Mouse (Mus musculus): ENCODE results near the gene Hist1h4a.

- TF ChIP-seq CTCF (IDR thresholded peaks at IDR 0.05; ENCODE audit: low read depth) = no peak
- no peak for TF ChIP-seq EP300 (IDR thresholded peaks at IDR 0.05; ENCODE audit: low read depth)
Measured at GRCm38 (mm10) chr13:23806422-23807052, 45.5 kb upstream of the Hist1h4a start, which contains the start of gene Slc17a2.
